Mouse (Mus musculus): ENCODE measurements around the gene Rbp3. TPM values are rescaled to one million over a fixed set of nuclear protein-coding genes. Genes with fewer than 3 reads are reported as not detected.

Rbp3 gene
- total RNA-seq, 2 experiments from 2014 or later = not detected

GRCm38 (mm10) chr14:33959341-33959740 lies 5.5 kb downstream of the Rbp3 start:
- intact Hi-C loops (cut with DNase I) = loop anchor here (2.0 to 5.0 kb wide), 3 partner anchors 145 to 278 kb away; no protein-coding TSS in a partner anchor
- no peak for DNase-seq (ENCODE audit: low spot score)

GRCm38 (mm10) chr14:33965675-33966074 lies 11.9 kb downstream of the Rbp3 start:
- no peak for DNase-seq (ENCODE audit: low spot score)
- intact Hi-C loops (cut with DNase I) = no loop called here

DNA sequence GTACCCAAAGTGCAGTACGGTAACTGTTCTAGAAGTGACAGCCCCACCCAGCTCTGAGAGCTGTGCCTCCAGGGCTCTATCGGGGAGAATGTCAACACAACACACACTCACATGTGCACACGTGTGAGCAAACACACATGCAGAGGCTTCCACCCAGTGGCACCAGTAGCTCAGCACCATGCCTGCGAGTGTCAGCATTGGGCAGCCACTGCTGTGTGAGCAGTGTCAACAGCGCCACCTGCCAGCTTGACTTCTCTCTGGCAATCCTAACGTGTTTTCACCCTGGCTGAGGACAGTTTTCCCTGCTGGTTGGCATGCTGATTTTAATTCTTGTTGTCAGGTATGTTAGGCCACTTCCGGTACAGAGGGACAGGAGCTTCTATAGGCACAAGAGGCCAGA lies 18.9 kb downstream of the Rbp3 start:
- intact Hi-C loops (cut with DNase I) = no loop called here
- DNase-seq (ENCODE audit: low spot score) = no peak

- no peak for DNase-seq (ENCODE audit: low spot score)
- intact Hi-C loops (cut with DNase I) = no loop called here
These were observed 20.9 kb downstream of the Rbp3 start for GRCm38 (mm10) chr14:33974752-33975151.

GRCm38 (mm10) chr14:33977748-33978147 lies 23.9 kb downstream of the Rbp3 start:
- DNase-seq (ENCODE audit: low spot score) = no peak
- intact Hi-C loops (cut with DNase I) = no loop called here

DNA sequence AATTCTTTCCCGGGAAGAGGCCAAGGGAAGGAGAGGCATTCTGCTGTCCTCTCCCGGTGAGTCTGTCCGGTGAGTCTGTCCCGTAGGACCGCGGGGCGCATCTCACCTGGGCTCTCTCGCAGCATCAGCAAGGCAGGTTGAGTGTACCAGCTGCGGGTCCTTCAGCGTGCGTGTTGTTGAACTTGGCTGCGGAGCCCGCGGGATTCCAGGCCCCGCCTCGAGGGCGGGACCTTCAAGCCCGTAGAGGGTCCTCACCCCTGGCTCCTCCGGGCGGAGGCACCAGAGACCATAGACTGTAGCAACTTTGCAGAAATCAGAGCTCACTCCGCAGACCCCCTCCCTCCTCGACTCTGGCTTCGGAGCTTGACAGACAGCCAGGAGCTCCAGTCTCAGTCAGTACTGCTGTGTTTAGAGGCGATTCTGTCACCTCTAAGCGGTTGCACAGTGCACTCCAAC lies 24.8 kb downstream of the Rbp3 start, which contains the start of gene Zfp488:
Gene Zfp488, minus strand, starts transcription at position 161 of the 456 bp plus-strand sequence.
- intact Hi-C loops (cut with DNase I) = no loop called here
- DNase-seq (ENCODE audit: low spot score) = no peak

- no peak for DNase-seq (ENCODE audit: low spot score)
- intact Hi-C loops (cut with DNase I) = no loop called here
These were observed 35.4 kb downstream of the Rbp3 start for GRCm38 (mm10) chr14:33989201-33989600.

DNA sequence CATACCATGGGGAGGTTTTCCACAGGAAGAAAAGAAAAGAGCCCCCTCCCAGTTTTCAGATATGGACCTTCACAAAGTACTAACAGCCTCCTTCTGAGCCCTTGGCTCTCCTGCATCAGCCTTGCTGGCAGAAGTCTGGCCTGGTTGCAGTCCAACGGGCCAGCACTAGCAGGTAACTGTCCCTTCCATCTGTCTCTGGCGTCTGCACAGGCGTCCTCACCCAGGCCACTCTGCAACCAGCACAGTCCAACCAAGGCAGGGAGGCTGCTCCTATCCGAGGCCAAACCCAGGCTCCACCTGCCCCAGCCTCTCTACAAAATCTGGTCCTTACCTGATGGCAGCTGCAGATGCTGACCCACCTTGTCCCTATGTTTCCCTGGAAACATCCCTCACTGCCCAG lies 38.2 kb downstream of the Rbp3 start:
- intact Hi-C loops (cut with DNase I) = no loop called here
- no peak for DNase-seq (ENCODE audit: low spot score)

DNA sequence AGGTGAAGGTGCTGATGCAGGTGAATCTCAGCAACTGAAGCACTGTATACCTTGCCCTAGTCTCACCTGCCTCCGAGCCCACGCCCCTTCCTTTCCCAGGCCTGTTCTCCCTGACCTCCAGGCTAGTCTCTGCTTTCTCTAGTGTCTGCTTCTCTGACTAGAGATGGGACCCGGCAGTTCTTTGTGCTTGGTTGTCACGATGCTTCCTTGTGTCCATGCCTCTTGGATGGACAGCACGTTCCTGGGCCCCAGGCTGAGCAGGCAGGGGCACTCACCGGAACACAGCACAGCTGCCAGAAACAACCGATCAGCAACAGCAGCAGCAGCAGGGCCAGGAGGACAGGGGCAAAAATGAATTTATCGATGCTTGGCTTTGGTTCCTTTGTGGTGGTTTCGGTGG lies 39.2 kb downstream of the Rbp3 start:
- no peak for DNase-seq (ENCODE audit: low spot score)
- intact Hi-C loops (cut with DNase I) = no loop called here

- DNase-seq (ENCODE audit: low spot score) = no peak
- intact Hi-C loops (cut with DNase I) = no loop called here
These were observed 39.9 kb downstream of the Rbp3 start for GRCm38 (mm10) chr14:33993521-33994289.

GRCm38 (mm10) chr14:33997427-33997826 lies 43.6 kb downstream of the Rbp3 start:
- intact Hi-C loops (cut with DNase I) = no loop called here
- DNase-seq (ENCODE audit: low spot score) = no peak

DNA sequence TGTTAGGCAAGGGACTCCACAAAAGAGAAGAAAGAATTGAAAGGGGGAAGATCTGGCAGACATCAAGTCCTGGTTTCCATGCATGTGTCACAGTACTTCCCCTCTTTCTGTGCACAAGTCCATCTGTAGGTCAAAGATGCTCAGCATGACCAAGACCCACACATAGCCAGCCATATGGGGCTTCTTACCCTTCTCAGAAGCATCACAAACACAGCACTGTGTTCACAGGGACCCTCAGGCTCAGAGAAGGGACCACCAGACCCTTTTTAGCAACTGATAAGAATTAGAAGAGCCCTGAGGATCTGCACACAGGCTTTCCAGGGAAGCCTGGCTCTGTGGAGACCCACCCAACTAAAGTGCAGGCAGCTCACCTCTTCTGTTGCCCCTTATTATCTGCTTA lies 46.3 kb downstream of the Rbp3 start:
- no peak for DNase-seq (ENCODE audit: low spot score)
- intact Hi-C loops (cut with DNase I) = no loop called here

GRCm38 (mm10) chr14:34001445-34001844 lies 47.6 kb downstream of the Rbp3 start:
- no peak for DNase-seq (ENCODE audit: low spot score)
- intact Hi-C loops (cut with DNase I) = no loop called here

GRCm38 (mm10) chr14:34002358-34002757 lies 48.6 kb downstream of the Rbp3 start:
- DNase-seq (ENCODE audit: low spot score) = no peak
- intact Hi-C loops (cut with DNase I) = no loop called here

Other genes with a start within 250 kb of the Rbp3 start
- 1 to 10 TPM; 1.6 to 1.7 TPM for gene Gdf10, start 30.4 kb upstream of the Rbp3 start, total RNA-seq (2021)
- under 1 TPM; 0.26 to 0.36 TPM for gene Gdf2, start 13.0 kb upstream of the Rbp3 start, total RNA-seq (2021)
- not detected for gene Zfp488, start 24.8 kb downstream of the Rbp3 start, total RNA-seq (2021)
- gene Gm30083, start 61.2 kb downstream of the Rbp3 start, total RNA-seq (2021) = not detected
- not detected for gene Gm5460, start 62.8 kb downstream of the Rbp3 start, total RNA-seq (2021)
- gene Antxrl, start 98.7 kb downstream of the Rbp3 start, total RNA-seq (2021) = not detected
- gene Anxa8, start 132.0 kb downstream of the Rbp3 start, total RNA-seq (2021) = 1 to 10 TPM; 3.1 to 3.8 TPM
- not detected for gene A630023A22Rik, start 148.8 kb downstream of the Rbp3 start, total RNA-seq (2021)
- gene Npy4r, start 198.5 kb downstream of the Rbp3 start, total RNA-seq (2021) = under 1 TPM; 0.17 to 0.23 TPM
- under 1 TPM; 0.08 to 0.28 TPM for gene Gprin2, start 247.7 kb downstream of the Rbp3 start, total RNA-seq (2021)